Mouse (Mus musculus) forebrain, postnatal 0 days (tissue): Measurements from ENCODE around the gene St3gal5. TPM values are rescaled to one million over a fixed set of nuclear protein-coding genes. Genes with fewer than 3 reads are reported as not detected.
A peak's percentile ranks its signal among the peaks of the same experiment; 100 is the strongest.
"Not testable (repeated sequence)": the region's sequence is repeated elsewhere in the genome, so short reads cannot be mapped to it uniquely, and the experiment has no call there.

Experiments used
- ATAC-seq: fragments of 200-750 bp; cut with Nextera tagmentation; 2 replicates; pipeline ENCODE4 v1.8.0; 2017; ENCODE audit warnings: mild to moderate bottlenecking, moderate library complexity
- DNase-seq: peaks from one replicate; pipeline ENCODE4 v3.0.0-alpha.2; 2015
- H3K27ac ChIP-seq: fragments of 300-500 bp; sonication (generic); 2 replicates; pipeline ENCODE4 v1.5.1; 2014; ENCODE audit warnings: low read depth, mild to moderate bottlenecking, antibody characterized with exemption, low read length, moderate library complexity, mixed read lengths
- H3K27me3 ChIP-seq: fragments of 300-500 bp; sonication (generic); 2 replicates; pipeline ENCODE4 v1.6.1; 2014; ENCODE audit warnings: mild to moderate bottlenecking, low read length, mixed read lengths; ENCODE audit not compliant: insufficient read depth
- H3K36me3 ChIP-seq: fragments of 300-500 bp; sonication (generic); 2 replicates; pipeline ENCODE4 v1.6.1; 2014; ENCODE audit warnings: mild to moderate bottlenecking, moderate library complexity; ENCODE audit not compliant: insufficient read depth
- H3K4me1 ChIP-seq: fragments of 300-500 bp; sonication (generic); 2 replicates; pipeline ENCODE4 v1.6.1; 2014; ENCODE audit warnings: antibody characterized with exemption; ENCODE audit not compliant: insufficient read depth
- H3K4me2 ChIP-seq: fragments of 300-500 bp; sonication (generic); 2 replicates; pipeline ENCODE4 v1.6.1; 2014; ENCODE audit warnings: low read depth, mild to moderate bottlenecking, moderate library complexity
- H3K4me3 ChIP-seq: fragments of 300-500 bp; sonication (generic); 2 replicates; pipeline ENCODE4 v1.5.1; 2014; ENCODE audit warnings: low read depth, low read length, mixed read lengths
- H3K9ac ChIP-seq: fragments of 300-500 bp; sonication (generic); 2 replicates; pipeline ENCODE4 v1.6.1; 2014; ENCODE audit warnings: mild to moderate bottlenecking
- H3K9me3 ChIP-seq: fragments of 300-500 bp; sonication (generic); 2 replicates; pipeline ENCODE4 v1.6.1; 2016; ENCODE audit warnings: low read length
- CTCF ChIP-seq: sonication (generic); IDR thresholded peaks from 2 replicates; pipeline ENCODE4 v1.5.1; 2016; ENCODE audit warnings: antibody characterized with exemption, control low read depth, low read depth
- WGBS: fragments of 180-500 bp; shearing (Covaris S2); extraction: QIAGEN DNeasy Blood & Tissue Kit; methylation state at CpG from one replicate; pipeline ENCODE4 v1.1.7; 2014; 5-methylcytosine and 5-hydroxymethylcytosine counted together
- polyA plus RNA-seq: library from polyadenylated mRNA; unstranded; fragments of >200 nt; fragmentation: Nextera tagmentation; extraction: Ambion mirVana; gene quantifications from 2 replicates; pipeline ENCODE4 v1.2.1, GENCODE M21; 2015
- total RNA-seq: library from RNA; depleted of rRNA; stranded (reverse); fragments of >200 nt; gene quantifications from 2 replicates; pipeline ENCODE4 v1.2.3, GENCODE M21; 2014

St3gal5 gene
- total and polyA plus RNA-seq, 2 experiments from 2014 or later = 17.5 to 53.4 TPM

- H3K9ac ChIP-seq = no peak overlapping the region
- no peak for DNase-seq
- no peak overlapping the region for H3K4me3 ChIP-seq
- ATAC-seq = no peak
- no peaks in the 10 kb centered on the region for H3K36me3 ChIP-seq
- no peak overlapping the region for H3K27ac ChIP-seq
- 85% methylated on average over 9 of the region's 9 CpGs for whole genome bisulfite sequencing
- TF ChIP-seq CTCF = no peak
- H3K4me2 ChIP-seq = no peak overlapping the region
- H3K4me1 ChIP-seq = no peaks in the 10 kb centered on the region
- H3K27me3 ChIP-seq = no peaks in the 10 kb centered on the region
- H3K9me3 ChIP-seq = no peaks in the 10 kb centered on the region
Measured at GRCm38 (mm10) chr6:72058398-72058889, 38.9 kb upstream of the St3gal5 start.

DNA sequence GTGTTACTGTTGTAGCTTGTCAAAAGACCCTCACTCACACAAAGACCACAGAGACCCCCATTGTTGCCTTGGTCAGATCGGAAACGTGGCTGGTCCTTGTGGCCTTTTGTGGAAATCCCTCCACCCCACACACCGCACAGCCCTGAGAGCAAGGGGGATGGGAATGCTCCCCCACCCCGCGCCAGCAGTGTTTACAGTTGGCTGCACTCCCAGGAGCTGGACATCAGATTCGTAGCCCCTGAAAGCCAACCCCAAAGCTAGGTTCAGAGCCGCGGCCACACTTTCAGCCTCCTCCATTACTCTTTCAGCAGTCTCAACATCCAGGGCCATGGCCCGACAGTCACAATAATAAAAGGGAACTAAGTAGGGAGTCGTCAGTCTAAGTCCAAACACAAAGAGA lies 36.7 kb upstream of the St3gal5 start:
- H3K36me3 ChIP-seq, H3K27ac ChIP-seq, H3K4me2 ChIP-seq, H3K9ac ChIP-seq, H3K4me3 ChIP-seq, H3K9me3 ChIP-seq, H3K27me3 ChIP-seq, DNase-seq, ATAC-seq, H3K4me1 ChIP-seq: not testable (repeated sequence)
- 43% methylated on average over 9 of the region's 10 CpGs for WGBS

GRCm38 (mm10) chr6:72063718-72064117 lies 33.7 kb upstream of the St3gal5 start:
- Histone ChIP-seq H3K9ac (no peak overlapping the region), H3K27ac (no peak overlapping the region), H3K9me3 (no peaks in the 10 kb centered on the region), H3K27me3 (no peaks in the 10 kb centered on the region), H3K36me3 (no peaks in the 10 kb centered on the region), H3K4me1 (no peaks in the 10 kb centered on the region), H3K4me3 (no peak overlapping the region), H3K4me2 (no peak overlapping the region)
- no peak for DNase-seq
- no peak for TF ChIP-seq CTCF
- 87% methylated on average over 6 of the region's 6 CpGs for WGBS
- no peak for ATAC-seq

DNA sequence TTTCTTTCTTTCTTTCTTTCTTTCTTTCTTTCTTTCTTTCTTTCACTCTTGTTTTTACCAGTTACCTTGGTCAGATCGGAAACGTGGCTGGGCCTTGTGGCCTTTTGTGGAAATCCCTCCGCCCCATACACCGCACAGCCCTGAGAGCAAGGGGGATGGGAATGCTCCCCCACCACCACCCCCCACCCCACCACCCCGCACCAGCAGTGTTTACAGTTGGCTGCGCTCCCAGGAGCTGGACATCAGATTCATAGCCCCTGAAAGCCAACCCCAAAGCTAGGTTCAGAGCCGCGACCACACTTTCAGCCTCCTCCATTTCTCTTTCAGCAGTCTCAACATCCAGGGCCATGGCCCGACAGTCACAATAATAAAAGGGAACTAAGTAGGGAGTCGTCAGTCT lies 31.4 kb upstream of the St3gal5 start:
- no peaks in the 10 kb centered on the region for H3K9me3 ChIP-seq
- 55% methylated on average over 10 of the region's 10 CpGs for WGBS
- ATAC-seq (no peak), DNase-seq (no peak)
- no peaks in the 10 kb centered on the region for H3K4me1 ChIP-seq
- H3K27me3 ChIP-seq = no peaks in the 10 kb centered on the region
- H3K9ac ChIP-seq = no peak overlapping the region
- H3K36me3 ChIP-seq = no peaks in the 10 kb centered on the region
- no peak overlapping the region for H3K4me3 ChIP-seq
- no peak overlapping the region for H3K27ac ChIP-seq
- no peak for TF ChIP-seq CTCF
- no peak overlapping the region for H3K4me2 ChIP-seq

DNA sequence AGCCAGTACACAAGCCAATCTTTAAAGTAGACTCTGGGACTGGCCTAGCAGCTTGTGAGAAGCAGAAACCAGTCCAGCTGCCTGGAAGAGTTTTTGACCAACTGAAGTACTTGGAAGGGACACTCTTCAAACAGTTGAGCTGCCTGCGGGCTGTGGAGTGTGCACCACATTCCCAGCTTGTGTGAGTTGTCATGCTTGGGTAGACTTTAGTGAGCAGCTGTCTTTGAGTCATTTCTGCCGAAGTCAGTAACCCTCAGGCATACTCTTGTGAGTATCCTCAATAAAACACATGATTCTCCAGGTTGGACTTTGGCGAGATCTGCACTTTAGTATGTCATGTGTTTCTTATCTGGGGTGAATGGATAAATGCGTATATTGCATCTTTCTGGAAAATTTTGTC lies 29.0 kb upstream of the St3gal5 start:
- ATAC-seq = no peak
- Histone ChIP-seq H3K4me3 (no peak overlapping the region), H3K9me3 (no peaks in the 10 kb centered on the region)

GRCm38 (mm10) chr6:72071281-72071870 lies 26.0 kb upstream of the St3gal5 start:
- DNase-seq = no peak
- ATAC-seq = no peak
- Histone ChIP-seq H3K4me2 (no peak overlapping the region), H3K4me3 (no peak overlapping the region), H3K4me1 (no peaks in the 10 kb centered on the region), H3K9ac (no peak overlapping the region), H3K27ac (no peak overlapping the region), H3K27me3 (no peaks in the 10 kb centered on the region), H3K36me3 (no peaks in the 10 kb centered on the region), H3K9me3 (no peaks in the 10 kb centered on the region)
- 87% methylated on average over 5 of the region's 5 CpGs for WGBS
- TF ChIP-seq CTCF = no peak

More for the DNA sequence above, 29.0 kb upstream of the St3gal5 start:
- WGBS = 92% methylated on average over 4 of the region's 4 CpGs
- no peak overlapping the region for H3K4me2 ChIP-seq
- DNase-seq = no peak
- H3K9ac ChIP-seq = no peak overlapping the region
- no peaks in the 10 kb centered on the region for H3K4me1 ChIP-seq
- H3K27me3 ChIP-seq = no peaks in the 10 kb centered on the region
- H3K36me3 ChIP-seq = no peaks in the 10 kb centered on the region
- H3K27ac ChIP-seq = no peak overlapping the region
- no peak for TF ChIP-seq CTCF

GRCm38 (mm10) chr6:72073781-72074180 lies 23.6 kb upstream of the St3gal5 start:
- no peak for DNase-seq
- H3K36me3 ChIP-seq = no peaks in the 10 kb centered on the region
- no peaks in the 10 kb centered on the region for H3K27me3 ChIP-seq
- H3K4me3 ChIP-seq = no peak overlapping the region
- no peaks in the 10 kb centered on the region for H3K4me1 ChIP-seq
- no peak for ATAC-seq
- TF ChIP-seq CTCF = no peak
- no peak overlapping the region for H3K4me2 ChIP-seq
- H3K27ac ChIP-seq = no peak overlapping the region
- no peak overlapping the region for H3K9ac ChIP-seq
- no peaks in the 10 kb centered on the region for H3K9me3 ChIP-seq
- WGBS = 83% methylated on average over 4 of the region's 4 CpGs

GRCm38 (mm10) chr6:72076512-72076911 lies 20.9 kb upstream of the St3gal5 start:
- DNase-seq = no peak
- H3K4me1 ChIP-seq = no peaks in the 10 kb centered on the region
- no peak overlapping the region for H3K4me2 ChIP-seq
- no peak overlapping the region for H3K4me3 ChIP-seq
- WGBS = 68% methylated on average over 9 of the region's 9 CpGs
- no peak for TF ChIP-seq CTCF
- H3K27ac ChIP-seq = no peak overlapping the region
- H3K9me3 ChIP-seq = no peaks in the 10 kb centered on the region
- no peaks in the 10 kb centered on the region for H3K36me3 ChIP-seq
- no peak overlapping the region for H3K9ac ChIP-seq
- no peaks in the 10 kb centered on the region for H3K27me3 ChIP-seq
- ATAC-seq = peak; percentile 38; the same call in 1 of the 2 replicates
